Mouse (Mus musculus): ENCODE data around the gene Fuca2. TPM values are rescaled to one million over a fixed set of nuclear protein-coding genes. Genes with fewer than 3 reads are reported as not detected.

Gene Fuca2
- 26.4 and 27.3 TPM in 2 replicates for polyA plus RNA-seq (2012; rRNA removed)

GRCm38 (mm10) chr10:13499331-13499730, at the start of gene Fuca2:
Gene Fuca2, plus strand, starts transcription at chr10:13499540.

GRCm38 (mm10) chr10:13473833-13474567, 25.3 kb upstream of the Fuca2 start, which contains the start of gene Phactr2:
Gene Phactr2, minus strand, starts transcription at chr10:13474412.

GRCm38 (mm10) chr10:13552646-13553497, 53.5 kb downstream of the Fuca2 start, which contains the start of the genes Adat2 and Pex3:
Gene Adat2, plus strand, starts transcription at chr10:13552894.
Gene Pex3, minus strand, starts transcription at chr10:13553142.

Other genes with a start within 250 kb of the Fuca2 start
- 4.2 and 4.8 TPM in 2 replicates for gene Phactr2, start 25.1 kb upstream of the Fuca2 start, polyA plus RNA-seq (2012; rRNA removed)
- gene Adat2, start 53.4 kb downstream of the Fuca2 start, polyA plus RNA-seq (2012; rRNA removed), result 5.7 and 6.5 TPM in 2 replicates
- 31.8 and 33.3 TPM in 2 replicates for gene Pex3, start 53.6 kb downstream of the Fuca2 start, polyA plus RNA-seq (2012; rRNA removed)

Measured in central nervous system, embryonic 18 days (tissue).